Mouse (Mus musculus): ENCODE measurements at regions not wholly inside any gene's neighbourhood (a gene's known extent, or its start where the extent isn't known, plus 50 kb on each side); places are given as distances from the start of the nearest gene placed in this dataset.

- no peak for DNase-seq (ENCODE audit: low spot score in 2 of 2)
Measured at GRCm38 (mm10) chr13:44381721-44382450, 347.4 kb upstream of the Jarid2 start.

GRCm38 (mm10) chr13:44383322-44383721 lies 346.0 kb upstream of the Jarid2 start:
- no peak for DNase-seq (ENCODE audit: low spot score in 2 of 2)

GRCm38 (mm10) chr13:44386767-44387166 lies 342.5 kb upstream of the Jarid2 start:
- no peak for DNase-seq (ENCODE audit: low spot score in 2 of 2)

GRCm38 (mm10) chr13:44389696-44390095 lies 339.6 kb upstream of the Jarid2 start:
- no peak for DNase-seq (ENCODE audit: low spot score in 2 of 2)

- no peak for DNase-seq (ENCODE audit: low spot score in 2 of 2)
Measured at GRCm38 (mm10) chr13:44390666-44391390, 338.4 kb upstream of the Jarid2 start.

- no peak for DNase-seq (ENCODE audit: low spot score in 2 of 2)
Measured at GRCm38 (mm10) chr13:44394016-44394415, 335.3 kb upstream of the Jarid2 start.

GRCm38 (mm10) chr13:44398613-44399369 lies 330.5 kb upstream of the Jarid2 start:
- no peak for DNase-seq (ENCODE audit: low spot score in 2 of 2)

GRCm38 (mm10) chr13:44399370-44399685 lies 329.9 kb upstream of the Jarid2 start:
- no peak for DNase-seq (ENCODE audit: low spot score in 2 of 2)

GRCm38 (mm10) chr13:44399831-44400321 lies 329.4 kb upstream of the Jarid2 start:
- DNase-seq (ENCODE audit: low spot score in 2 of 2): no peak

GRCm38 (mm10) chr13:44404010-44404575 lies 325.2 kb upstream of the Jarid2 start:
- DNase-seq (ENCODE audit: low spot score in 2 of 2): no peak

GRCm38 (mm10) chr13:44407307-44407706 lies 322.0 kb upstream of the Jarid2 start:
- no peak for DNase-seq (ENCODE audit: low spot score in 2 of 2)

GRCm38 (mm10) chr13:44408619-44408959 lies 320.7 kb upstream of the Jarid2 start:
- DNase-seq (ENCODE audit: low spot score in 2 of 2): no peak

- no peak for DNase-seq (ENCODE audit: low spot score in 2 of 2)
Measured at GRCm38 (mm10) chr13:44408960-44409719, 320.1 kb upstream of the Jarid2 start.

- DNase-seq (ENCODE audit: low spot score in 2 of 2): no peak
Measured at GRCm38 (mm10) chr13:44409720-44410047, 319.6 kb upstream of the Jarid2 start.

- DNase-seq (ENCODE audit: low spot score in 2 of 2): no peak
Measured at GRCm38 (mm10) chr13:44411781-44412496, 317.3 kb upstream of the Jarid2 start.

- no peak for DNase-seq (ENCODE audit: low spot score in 2 of 2)
Measured at GRCm38 (mm10) chr13:44413305-44413704, 316.0 kb upstream of the Jarid2 start.

GRCm38 (mm10) chr13:44415971-44416370 lies 313.3 kb upstream of the Jarid2 start:
- DNase-seq (ENCODE audit: low spot score in 2 of 2): no peak

- no peak for DNase-seq (ENCODE audit: low spot score in 2 of 2)
Measured at GRCm38 (mm10) chr13:44416986-44417385, 312.3 kb upstream of the Jarid2 start.

- DNase-seq (ENCODE audit: low spot score in 2 of 2): no peak
Measured at GRCm38 (mm10) chr13:44419056-44419455, 310.2 kb upstream of the Jarid2 start.

- no peak for DNase-seq (ENCODE audit: low spot score in 2 of 2)
Measured at GRCm38 (mm10) chr13:44419472-44420226, 309.6 kb upstream of the Jarid2 start.
